ENCODE assay signal across 9 mouse cellular contexts in genomic region chr7:107665221-107665585, GRCm38 (mm10). TPM values are rescaled to one million over a fixed set of nuclear protein-coding genes. Genes with fewer than 3 reads are reported as not detected.
DNase-seq lines count a peak whose midpoint lies in the region; ATAC-seq and TF ChIP-seq lines count a peak whose summit lies in the region.
"Had no signal": no experiment of that assay in that cellular context is flagged by ENCODE, and none has a peak within 500 bp of the region (broad histone marks: within the 10 kb centered on the region; RNA-seq: fewer than 3 reads in every experiment).

No protein-coding gene starts in this region.

- H3K27ac ChIP-seq in left cerebral cortex, adult 2 months = peak overlapping the region; percentile 81
- H3K27ac ChIP-seq in forebrain, embryonic 16.5 days (ENCODE audit: low read length) = peak overlapping the region; percentile 41
- peak overlapping the region; percentile 56 for H3K27ac ChIP-seq in hindbrain, embryonic 15.5 days (replicated peaks)

- 29% methylated on average over 4 of the region's 4 CpGs for WGBS in forebrain, embryonic 16.5 days
- WGBS in hindbrain, embryonic 15.5 days = 43% methylated on average over 4 of the region's 4 CpGs

- no peak for TF ChIP-seq CTCF in left cerebral cortex, adult 2 months (IDR thresholded peaks at IDR 0.05)

- H3K4me1 ChIP-seq in forebrain, embryonic 16.5 days (replicated peaks; ENCODE audit: control insufficient read depth, insufficient read depth, low read length) = peaks cover 25% of the 10 kb centered on the region
- H3K4me1 ChIP-seq in hindbrain, embryonic 15.5 days (replicated peaks) = peaks cover 30% of the 10 kb centered on the region

- DNase-seq in left cerebral cortex, adult 2 months (ENCODE audit: extremely low spot score in 1 of 2, low spot score in 2 of 2) = peak; percentile 16 to 19
- no peak for DNase-seq in left cerebral cortex, adult 11 months (ENCODE audit: low spot score)
- peak; percentile 39 for DNase-seq in mesoderm, embryonic 11.5 days (ENCODE audit: low read depth, low spot score)
- DNase-seq in yolk sac, embryonic 10.5 days (ENCODE audit: low spot score) = peak; percentile 61
- DNase-seq in T-cell, adult 2 months (ENCODE audit: low spot score) = no peak
- no peak for DNase-seq in adrenal gland, postnatal 36 days

- H3K4me2 ChIP-seq in forebrain, embryonic 16.5 days (ENCODE audit: low read length) = peak overlapping the region; percentile 49; the same call in 1 of the 2 replicates
- H3K4me2 ChIP-seq in hindbrain, embryonic 15.5 days = peak overlapping the region; percentile 46

- H3K9ac ChIP-seq in forebrain, embryonic 16.5 days (replicated peaks; ENCODE audit: low read depth, low read length) = peak overlapping the region; percentile 30
- H3K9ac ChIP-seq in hindbrain, embryonic 15.5 days = no peak overlapping the region

- H3K27me3 ChIP-seq in forebrain, embryonic 16.5 days (replicated peaks; ENCODE audit: control insufficient read depth, insufficient read depth, low read length) = 0 out of 2 replicates have a peak, but pooled peaks cover 2% of the 10 kb centered on the region
- no peaks in the 10 kb centered on the region for H3K27me3 ChIP-seq in hindbrain, embryonic 15.5 days

- no peaks in the 10 kb centered on the region for H3K36me3 ChIP-seq in forebrain, embryonic 16.5 days (ENCODE audit: control insufficient read depth, insufficient read depth)
- no peaks in the 10 kb centered on the region for H3K36me3 ChIP-seq in hindbrain, embryonic 15.5 days

- intact Hi-C loops in left cerebral cortex, adult 2 months (cut with DNase I) = no loop called here

- peak; percentile 23; the same call in 1 of the 2 replicates for ATAC-seq in forebrain, embryonic 16.5 days
- ATAC-seq in hindbrain, embryonic 15.5 days (ENCODE audit: low FRiP score, low read depth) = no peak; the same call in 1 of the 2 replicates

- no peaks in the 10 kb centered on the region for H3K9me3 ChIP-seq in forebrain, embryonic 16.5 days (ENCODE audit: control insufficient read depth, low read length)
- H3K9me3 ChIP-seq in hindbrain, embryonic 15.5 days = no peaks in the 10 kb centered on the region

- H3K4me3 ChIP-seq in left cerebral cortex, adult 2 months = peak overlapping the region; percentile 48
- no peak overlapping the region for H3K4me3 ChIP-seq in forebrain, embryonic 16.5 days (replicated peaks; ENCODE audit: low read length)
- H3K4me3 ChIP-seq in hindbrain, embryonic 15.5 days = peak overlapping the region; percentile 20

RNA-seq across cellular contexts. Expression of gene 5330417H12Rik, which starts 40.2 kb away (rescaled TPM):
- not detected for total RNA-seq in left cerebral cortex, adult 2 months (2021)
- polyA plus RNA-seq in forebrain, embryonic 16.5 days (2015; fragmentation: Nextera tagmentation; extraction: Ambion mirVana) = not detected in 2 replicates
- not detected in 2 replicates for polyA plus RNA-seq in hindbrain, embryonic 15.5 days (2015; fragmentation: Nextera tagmentation; extraction: Ambion mirVana)
- not detected for total RNA-seq in adrenal gland, postnatal 36 days (2021)
- total RNA-seq: heart, postnatal 10 days had no signal

Comparison
In these comparisons a context has a peak if more than half of its experiments do, and no peak if none do; other contexts are left out.
1. DNase-seq: peak in left cerebral cortex, adult 2 months (2 of 2), mesoderm, embryonic 11.5 days (single experiment) and yolk sac, embryonic 10.5 days (single experiment); none in left cerebral cortex, adult 11 months (single experiment), T-cell, adult 2 months (single experiment) and adrenal gland, postnatal 36 days (0 of 2).
2. Peak in every context shown above with its lines, with median percentiles within 50 percentile points of each other: H3K27ac ChIP-seq.